Mouse (Mus musculus) naive thymus-derived CD4-positive, alpha-beta T cell, adult 2 months (primary cell): Measurements from ENCODE around the gene Csrnp3.
A peak's percentile ranks its signal among the peaks of the same experiment; 100 is the strongest.
"Not testable (repeated sequence)": the region's sequence is repeated elsewhere in the genome, so short reads cannot be mapped to it uniquely, and the experiment has no call there.

Experiments
- DNase-seq: peaks from one replicate; pipeline ENCODE4 v3.0.0-alpha.2; 2011; ENCODE audit warnings: low read depth

Csrnp3 gene

DNA sequence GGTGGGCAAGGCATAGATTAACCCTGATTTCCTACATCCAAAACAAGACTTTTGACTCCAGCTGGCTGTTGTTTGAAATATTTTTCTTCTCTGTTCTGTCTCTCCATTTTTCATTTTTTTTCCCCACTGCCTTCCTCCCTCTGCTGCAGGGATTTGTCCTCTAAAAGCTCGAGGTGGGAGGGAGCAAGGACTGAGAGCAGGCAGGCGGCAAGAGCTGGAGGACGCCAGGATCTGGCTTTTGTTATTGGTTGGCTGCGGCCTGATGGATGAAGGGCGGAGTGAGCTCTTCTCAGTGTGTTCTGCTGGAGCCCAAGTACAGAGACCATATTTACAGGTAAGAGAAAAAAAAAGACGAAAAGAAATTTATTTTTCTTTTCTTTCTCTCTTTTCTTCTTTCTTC lies at the start of gene Csrnp3:
Gene Csrnp3 (plus strand): TSS at position 217 of the 400 bp plus-strand sequence.
- DNase-seq = no peak

DNA sequence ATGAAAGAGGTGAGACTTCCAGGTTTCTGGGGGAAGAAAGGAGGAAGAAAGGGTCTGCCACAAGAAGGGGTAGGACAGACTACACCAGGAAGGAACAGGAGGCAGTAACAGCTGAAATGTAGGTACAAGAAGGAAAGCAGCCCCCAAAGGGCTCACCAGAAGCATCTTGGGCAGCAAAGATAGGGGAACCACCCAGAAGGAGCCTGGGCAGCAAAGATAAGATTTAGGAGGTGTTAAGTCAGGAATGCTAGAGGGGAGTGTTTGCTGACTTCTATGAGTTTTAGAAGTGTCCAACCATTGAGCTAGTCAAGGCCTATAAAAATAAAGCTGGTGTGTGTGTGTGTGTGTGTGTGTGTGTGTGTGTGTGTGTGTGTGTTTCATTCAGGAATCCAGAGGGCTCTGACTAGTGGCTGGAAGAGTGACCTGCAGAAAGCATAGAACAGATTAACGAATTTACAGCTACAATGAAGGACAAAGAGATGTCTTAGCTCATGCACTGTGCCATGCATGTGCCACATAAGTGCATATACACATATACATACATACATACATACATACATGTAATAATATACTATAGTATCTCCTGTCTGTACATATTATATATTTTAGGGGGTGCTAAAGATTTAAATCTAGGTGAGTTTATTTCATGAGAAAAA lies 44.4 kb upstream of the Csrnp3 start:
- DNase-seq = no peak

DNA sequence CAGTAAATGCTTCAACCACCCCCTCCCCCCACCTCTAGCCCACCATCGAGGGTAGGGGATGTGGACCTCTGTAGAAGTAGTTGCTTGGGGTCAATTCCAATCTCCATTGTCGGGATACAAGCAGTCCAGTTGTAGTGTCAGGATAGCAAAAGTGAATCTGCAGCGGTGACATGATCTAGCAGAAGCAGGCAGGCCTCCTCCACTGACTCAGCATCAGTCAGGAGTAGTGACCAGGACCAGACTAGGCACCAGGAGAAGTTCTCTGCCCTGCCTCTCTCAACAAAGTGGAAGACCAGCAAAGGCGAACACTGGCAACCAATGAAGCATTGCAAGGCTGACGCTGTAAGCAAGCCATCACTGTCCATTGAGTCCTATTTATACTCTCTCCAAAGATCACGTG lies 39.0 kb upstream of the Csrnp3 start:
- DNase-seq = no peak

DNA sequence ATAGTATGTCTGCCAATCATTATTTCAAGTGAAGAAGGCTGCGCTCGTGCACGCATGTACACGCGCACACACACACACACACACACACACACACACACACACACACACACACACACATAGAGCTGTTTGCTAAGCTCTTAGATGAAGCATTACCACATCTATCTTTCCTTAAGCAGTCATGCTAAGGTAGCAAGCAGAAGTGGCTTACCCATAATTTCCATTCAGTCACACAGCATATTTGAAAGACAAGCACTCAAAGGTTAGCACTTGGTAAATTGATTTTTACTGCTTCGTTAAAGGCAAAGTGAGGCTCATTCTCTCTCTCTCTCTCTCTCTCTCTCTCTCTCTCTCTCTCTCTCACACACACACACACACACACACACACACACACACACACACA lies 34.4 kb upstream of the Csrnp3 start:
- DNase-seq = not testable (repeated sequence)

DNA sequence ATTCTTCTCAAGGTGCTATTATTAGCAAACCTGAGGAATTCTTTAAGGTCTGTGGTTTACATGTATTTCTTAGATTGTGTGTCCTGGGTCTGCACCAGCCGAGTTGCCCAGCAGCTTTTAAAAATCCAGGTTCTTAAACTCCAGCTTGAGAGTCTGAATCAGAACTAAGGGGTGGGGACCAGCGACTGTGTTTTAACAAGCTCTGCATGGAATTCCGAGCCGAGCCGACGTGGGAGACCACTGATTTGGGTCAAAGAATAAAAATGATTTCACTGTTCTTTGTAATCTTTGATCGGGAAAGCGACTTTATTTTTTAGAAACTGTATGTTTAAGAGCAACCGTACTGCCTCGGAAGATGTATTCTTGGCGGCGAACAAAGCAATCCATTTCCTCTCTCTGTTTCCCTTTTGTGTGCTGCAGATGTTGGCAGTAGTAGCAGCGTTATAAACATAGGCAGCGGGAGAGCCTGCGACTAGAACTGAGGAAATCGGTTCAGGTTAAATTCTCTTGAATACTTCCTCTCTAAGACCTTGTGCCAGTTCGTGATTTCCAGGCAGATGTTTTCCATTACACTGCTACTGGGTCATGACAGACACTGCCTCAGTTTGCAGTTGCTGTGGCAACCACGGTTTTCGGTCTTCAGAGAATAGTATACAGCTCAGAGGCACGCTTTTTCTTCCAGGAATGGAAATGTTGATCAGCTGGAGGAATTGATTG lies 27.3 kb upstream of the Csrnp3 start:
- peak; percentile 29 for DNase-seq

DNA sequence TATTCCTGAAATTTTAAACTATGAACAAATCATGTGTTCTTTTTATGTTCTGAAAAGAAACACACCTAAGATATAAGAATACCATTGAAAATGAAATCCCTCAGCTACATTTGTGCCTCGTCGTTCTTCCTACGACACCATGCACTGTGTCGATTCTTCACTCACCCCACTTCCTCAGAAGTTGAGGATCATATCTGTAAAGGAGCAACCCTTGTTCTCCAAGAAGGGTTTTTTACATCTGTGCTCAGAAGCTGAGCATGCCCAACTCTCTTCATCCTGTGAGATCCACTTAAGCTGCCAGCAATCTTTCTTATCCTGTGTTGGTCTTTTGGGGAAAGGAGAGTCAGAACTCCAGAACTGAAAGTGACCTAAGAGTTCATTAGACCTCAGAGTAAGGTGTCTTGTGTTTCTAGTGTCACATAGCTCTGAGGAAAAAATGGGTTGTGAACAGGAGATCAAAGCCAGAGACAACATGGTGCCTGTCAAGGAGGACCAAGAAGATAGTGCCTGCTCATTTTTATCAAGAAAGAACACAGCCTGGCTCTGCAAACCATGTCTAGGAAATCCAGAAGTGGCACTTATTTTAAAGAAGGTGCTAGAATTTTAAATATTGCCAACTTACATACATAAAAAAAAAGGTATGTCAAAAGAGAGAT lies 25.3 kb upstream of the Csrnp3 start:
- DNase-seq = no peak

DNA sequence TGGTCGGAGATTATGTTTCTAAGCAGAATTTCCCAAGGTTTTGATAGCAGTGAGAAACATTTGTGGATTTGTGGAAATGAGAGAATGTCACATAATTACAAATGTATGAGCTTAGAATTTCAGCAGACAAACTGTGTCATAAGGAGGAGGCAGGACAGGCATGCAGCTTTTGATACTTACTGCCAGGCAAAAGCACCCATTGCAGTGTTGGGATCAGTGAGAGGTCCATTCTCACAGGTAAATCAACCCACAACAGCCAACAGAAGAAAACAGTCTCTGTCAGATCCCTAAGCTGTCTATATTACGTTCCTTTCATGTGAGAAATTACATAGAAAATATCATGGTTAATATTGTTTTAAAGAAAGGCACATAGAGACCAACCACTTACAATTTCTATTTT lies 19.3 kb upstream of the Csrnp3 start:
- DNase-seq = no peak

DNA sequence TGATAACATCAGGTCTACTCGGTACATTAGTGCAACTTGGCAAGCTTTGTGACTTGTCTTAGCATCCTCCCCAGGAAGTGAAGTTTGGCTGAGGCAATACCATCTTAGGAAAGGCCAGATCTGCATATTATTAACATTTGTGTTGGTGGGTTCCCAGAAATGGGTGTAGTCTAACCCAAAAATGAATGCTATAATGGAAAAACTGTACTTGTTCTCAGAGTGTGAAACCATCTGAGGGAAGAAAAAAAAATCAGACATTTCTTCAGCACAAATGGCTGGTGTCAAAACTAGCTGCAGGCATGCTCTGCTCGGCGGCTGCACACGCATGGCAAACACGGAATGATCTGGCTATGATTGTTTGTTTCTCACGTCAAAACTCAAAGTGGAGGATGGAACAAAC lies 18.8 kb upstream of the Csrnp3 start:
- DNase-seq = no peak

DNA sequence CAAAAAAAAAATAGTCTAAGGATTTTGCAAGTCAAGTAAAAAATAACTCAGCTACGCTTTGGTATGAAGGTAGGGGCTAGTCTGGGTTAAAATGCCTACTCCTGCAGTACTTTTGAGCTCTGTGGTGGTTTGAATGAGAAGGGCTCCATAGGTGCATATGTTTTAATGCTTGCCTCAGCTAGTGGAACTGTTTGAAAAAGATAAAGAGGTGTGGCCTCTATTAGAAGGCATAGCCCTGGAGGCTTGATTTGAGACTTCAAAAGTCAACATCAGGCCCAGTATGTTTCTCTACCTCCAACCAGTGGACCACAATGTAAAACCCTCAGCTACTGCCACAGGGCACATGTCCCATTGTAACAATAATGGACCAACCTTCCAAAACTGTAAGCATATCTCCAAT lies 16.9 kb upstream of the Csrnp3 start:
- DNase-seq = no peak

DNA sequence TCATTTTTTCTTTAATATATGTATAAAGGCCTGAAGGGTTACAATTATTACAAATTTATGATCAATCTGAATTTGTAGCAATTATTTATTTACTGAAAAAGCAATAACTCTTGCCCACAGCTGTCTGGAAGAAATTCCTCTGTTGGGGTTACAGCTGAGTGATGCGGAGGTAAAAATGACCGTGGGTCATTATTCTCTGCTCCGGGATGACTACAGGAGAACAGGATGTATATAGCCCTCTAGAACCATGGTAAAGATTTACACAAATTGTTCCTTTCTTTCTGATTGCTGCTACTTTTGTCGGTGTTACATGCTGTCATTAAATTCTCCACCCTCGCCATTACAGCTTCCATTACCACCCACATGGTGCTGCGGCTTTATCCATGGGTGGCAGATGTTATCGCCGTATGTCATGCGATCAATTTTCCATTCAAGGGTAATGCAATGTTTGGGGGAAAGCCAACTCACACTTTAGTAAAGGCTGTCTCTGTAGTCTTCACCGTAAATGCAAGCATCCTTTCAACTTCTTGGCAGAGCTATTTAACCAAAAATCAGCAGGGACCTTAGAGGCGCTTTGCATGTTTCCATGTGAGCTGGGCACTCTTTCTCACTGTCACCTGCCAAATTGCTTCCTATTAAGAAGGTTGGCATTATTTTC lies 12.7 kb upstream of the Csrnp3 start:
- no peak for DNase-seq

DNA sequence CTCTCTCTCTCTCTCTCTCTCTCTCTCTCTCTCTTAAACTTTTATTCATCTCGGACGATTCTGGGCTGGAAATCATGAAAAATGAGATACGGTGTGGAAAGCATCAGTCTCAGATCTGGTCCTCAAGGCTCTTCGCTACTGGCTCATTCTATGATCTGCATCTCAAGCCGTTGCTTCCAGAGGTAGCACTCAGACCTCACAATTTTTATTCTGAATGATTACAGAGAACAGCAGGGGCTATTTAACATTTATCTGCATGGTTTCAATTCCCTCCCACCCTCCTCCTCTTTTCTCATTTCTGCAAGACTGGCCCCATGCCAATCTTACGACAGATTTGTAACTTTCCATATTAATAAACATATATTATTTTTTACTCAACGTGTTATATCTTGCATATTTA lies 12.1 kb upstream of the Csrnp3 start:
- no peak for DNase-seq

DNA sequence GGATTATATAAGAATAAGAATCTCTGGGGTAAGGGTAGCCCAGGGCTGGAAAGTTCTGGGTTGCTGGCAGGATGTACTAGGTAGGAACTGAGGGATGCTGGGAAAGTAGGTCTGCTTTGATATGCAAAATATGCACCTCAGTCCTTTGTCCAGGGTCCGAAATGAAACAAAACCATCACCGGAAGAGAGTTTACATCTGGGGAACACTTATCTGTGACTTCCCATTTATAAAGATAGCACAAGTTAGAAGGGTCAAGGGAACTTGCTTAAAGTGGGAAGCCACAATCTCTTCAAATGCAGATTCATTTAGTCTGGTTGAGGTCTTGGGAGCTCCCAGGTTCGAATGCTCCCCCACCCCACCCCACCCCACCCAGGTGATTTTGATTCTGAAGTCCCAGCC lies 4.0 kb upstream of the Csrnp3 start:
- no peak for DNase-seq

DNA sequence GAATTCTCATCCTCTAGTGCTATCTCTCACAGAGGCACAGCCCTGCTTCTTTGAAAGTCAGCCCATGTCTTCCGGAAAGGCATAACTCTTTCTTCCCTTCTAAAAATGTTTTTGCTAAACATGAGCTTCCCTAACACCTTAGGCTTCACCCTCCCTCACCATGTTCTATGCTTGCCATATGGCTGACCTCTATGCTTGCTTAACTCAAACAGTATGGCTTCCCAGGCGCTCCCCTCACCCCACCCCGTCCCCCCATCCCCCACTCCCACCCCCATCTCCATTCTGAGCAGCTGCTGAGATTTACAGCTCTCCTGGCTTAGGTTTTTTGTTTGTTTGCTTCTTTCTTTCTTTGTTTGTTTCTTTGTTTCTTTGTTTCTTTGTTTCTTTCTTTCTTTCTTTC lies 3.2 kb upstream of the Csrnp3 start:
- DNase-seq = no peak

DNA sequence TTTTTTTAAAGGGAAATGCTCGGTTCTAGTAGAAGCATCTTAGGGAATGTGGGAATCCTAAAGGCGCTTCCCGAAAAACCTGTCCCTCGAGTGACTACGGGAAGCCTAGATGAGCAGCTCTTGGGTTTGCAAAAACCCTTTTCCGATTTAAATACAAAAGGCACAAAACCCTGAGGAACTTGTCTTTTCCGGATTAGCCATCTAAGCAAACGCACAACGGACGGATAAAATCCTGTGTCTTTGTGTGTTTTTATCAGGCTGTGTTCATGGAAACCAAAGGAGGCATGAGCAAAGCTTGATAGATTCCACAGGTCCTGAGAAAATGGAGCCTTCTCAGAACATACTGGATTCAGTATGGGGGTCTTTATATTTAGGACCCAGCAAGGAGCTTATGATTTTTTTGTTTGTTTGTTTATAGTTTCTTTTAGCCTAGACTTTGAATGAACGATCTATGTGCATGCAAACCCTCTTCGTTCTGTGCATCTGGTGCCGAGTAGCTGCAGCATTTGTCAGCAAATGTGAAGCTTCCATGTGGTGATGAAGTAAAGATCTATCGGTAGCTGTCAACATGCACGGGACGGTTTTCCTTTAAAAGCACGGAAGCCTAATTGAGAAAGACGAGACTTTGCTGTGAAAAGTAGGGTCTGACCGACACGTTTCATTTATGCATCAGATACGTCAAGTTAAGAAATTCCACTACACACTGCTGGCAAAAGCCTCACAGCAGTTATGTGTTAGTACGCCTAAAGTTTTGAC lies 611 bp downstream of the Csrnp3 start:
- DNase-seq = no peak

DNA sequence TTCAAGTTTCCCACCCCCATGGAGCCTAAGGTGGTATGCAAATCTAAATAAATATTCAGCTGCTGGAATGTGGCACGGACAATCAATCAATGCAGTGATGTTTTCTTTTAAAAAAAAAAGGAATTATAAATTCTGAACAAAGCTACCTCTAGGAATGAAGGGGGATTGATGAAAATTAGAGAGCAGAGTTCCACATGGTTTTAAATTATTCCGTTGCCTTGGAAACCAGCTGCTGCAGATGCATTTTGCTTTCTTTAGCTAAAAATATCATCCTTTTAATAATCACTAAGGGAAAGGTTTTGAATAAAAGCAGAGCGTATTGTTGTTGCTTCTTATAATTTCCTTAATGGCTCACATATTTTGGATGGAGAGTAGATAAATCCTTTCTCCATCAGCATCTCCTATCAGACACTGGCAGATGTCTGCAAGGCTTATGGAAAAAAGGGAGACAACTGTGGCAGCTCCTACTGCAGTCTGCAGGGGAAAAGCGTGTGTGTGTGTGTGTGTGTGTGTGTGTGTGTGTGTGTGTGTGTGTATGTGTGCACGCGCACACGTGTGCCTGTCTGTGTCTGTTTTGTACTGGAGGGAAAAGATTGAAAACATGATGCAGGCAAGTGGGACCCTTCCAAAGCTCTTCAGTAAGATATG lies 2.0 kb downstream of the Csrnp3 start:
- no peak for DNase-seq

DNA sequence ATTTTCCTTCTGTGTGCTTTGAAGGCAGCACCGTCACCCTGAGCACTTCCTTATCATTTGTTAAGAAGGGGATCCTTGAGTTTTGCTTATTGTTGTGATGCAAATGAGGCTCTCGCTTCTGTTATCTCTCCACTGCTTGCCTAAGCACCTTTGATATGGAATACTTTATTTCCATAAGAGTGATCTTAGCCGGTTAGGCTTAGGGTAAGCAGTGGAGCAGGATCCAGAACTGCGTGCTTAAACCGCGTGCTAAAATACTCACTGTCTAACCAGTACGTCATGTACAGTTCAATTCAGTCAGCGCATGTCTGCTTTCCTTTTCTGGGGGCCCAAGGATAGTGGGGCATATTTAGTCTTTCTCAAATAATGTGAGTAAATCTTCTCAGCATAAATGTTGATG lies 3.1 kb downstream of the Csrnp3 start:
- no peak for DNase-seq

DNA sequence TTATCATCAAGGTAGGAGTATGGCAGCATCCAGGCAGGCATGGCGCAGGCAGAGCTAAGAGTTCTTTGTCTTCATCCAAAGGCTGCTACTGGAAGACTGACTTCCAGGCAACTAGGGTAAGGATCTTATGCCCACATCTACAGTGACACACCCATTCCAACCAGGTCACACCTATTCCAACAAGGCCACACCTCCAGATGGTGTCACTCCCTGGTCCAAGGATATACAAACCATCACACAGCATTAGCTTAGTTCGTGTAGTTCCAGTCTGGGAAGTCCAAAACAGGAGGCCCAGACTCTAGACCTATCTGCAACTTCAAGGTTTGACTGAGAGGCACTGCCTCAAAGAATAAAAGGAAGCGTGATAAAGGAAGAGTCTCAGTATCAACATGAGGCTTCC lies 4.7 kb downstream of the Csrnp3 start:
- not testable (repeated sequence) for DNase-seq

DNA sequence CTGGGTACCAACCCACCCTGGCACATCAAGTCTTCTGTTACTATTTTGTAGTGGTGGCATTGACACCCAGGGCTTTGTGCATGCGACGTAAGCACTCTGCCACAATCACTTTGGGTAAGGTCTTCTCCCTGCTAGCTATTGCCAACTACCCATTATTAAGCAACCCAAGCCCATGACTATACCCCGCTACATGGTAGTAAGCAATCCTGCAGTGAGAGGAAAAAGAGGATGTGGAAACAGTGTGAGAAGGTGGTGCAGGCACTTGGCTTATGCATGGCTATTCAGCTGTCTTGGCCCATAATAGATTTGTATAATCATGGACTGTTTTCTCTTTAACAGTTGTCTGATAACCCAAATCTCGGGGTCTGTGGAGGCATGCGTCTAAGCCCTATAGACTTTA lies 11.2 kb downstream of the Csrnp3 start:
- no peak for DNase-seq

DNA sequence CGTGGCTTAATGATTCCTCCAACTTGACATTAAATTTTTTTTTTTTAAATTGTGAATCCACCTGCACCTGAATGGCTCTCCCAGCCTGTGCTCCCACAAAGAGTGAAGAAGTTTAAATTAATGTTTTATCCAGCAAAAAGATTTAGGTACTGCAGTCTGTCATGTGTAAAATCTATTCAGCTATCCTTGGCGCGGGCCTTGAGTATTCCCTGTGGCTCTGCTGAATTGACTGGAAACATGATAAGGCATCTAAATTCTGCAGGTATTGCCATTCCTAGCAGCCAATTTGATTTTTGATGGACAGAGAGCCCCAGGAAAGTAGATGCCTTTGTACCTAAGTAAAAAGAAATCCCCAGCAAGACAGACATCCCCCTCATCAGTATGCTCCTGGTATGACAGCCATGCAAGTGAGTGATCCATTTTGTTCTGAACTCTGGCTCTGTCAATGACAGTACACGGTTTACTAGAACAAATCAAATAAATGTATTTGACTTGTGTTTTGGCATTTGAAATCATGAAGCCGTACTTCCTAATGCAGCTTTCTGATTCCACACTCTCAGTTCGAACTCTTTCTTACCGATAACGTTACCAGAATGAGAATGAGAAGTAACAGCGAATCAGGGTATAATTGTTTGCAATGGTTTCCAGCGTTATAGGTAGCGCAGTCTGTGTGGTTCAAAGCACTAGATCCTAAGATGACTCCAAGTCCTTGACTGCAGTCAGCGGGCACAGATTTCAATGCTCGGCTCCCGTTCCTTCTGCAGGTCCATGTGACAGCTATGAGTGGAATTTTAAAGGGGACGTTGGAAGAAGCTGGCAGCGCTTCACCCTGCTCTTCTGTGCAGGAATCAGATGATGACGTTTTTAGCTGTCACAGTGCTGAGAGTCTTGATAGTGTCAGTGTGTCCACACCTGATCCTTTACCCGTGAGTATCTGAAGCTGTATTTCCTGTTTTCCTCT lies 14.5 kb downstream of the Csrnp3 start:
- no peak for DNase-seq

DNA sequence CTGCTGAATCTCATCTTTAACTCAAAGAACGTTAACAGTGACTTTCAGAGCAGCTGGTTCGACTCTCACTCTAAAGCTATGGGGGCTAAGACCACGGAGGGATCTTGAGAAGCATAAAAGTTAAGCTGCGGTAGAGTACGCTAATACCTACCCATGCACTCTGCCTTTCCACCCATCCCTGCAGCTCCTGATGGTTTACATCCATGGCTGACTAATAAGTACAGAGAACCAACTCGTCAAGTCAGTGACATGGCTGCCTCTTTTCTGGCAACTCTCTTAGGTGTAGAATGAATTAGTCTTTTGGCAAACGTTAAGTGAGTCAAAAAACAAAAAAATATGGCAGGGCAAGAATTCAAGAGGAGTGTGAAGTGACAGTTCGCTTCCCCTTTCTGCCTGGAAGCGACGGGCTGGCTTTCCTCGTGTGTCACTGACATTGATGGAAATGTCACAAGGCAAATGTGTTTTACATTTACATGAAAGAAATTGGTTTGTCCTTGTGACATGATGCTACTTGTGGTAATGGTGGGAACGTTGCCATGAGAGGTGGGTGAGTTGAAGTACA lies 19.3 kb downstream of the Csrnp3 start:
- DNase-seq = no peak
